Mouse (Mus musculus) spleen, adult 2 months (tissue): ENCODE data around the gene Tsacc.

Experiments used
- CTCF ChIP-seq: fragments of 200-500 bp; IDR thresholded peaks from 2 replicates; pipeline ENCODE4 v1.5.1; 2011; ENCODE audit warnings: mild to moderate bottlenecking, inconsistent platforms; ENCODE audit not compliant: insufficient read depth, insufficient read length, insufficient replicate concordance; ENCODE audit errors: extremely low read depth
- POLR2A ChIP-seq: fragments of 200-500 bp; IDR thresholded peaks from 2 replicates; pipeline ENCODE4 v1.6.1; 2011; ENCODE audit warnings: low read depth, low read length, inconsistent platforms

DNA sequence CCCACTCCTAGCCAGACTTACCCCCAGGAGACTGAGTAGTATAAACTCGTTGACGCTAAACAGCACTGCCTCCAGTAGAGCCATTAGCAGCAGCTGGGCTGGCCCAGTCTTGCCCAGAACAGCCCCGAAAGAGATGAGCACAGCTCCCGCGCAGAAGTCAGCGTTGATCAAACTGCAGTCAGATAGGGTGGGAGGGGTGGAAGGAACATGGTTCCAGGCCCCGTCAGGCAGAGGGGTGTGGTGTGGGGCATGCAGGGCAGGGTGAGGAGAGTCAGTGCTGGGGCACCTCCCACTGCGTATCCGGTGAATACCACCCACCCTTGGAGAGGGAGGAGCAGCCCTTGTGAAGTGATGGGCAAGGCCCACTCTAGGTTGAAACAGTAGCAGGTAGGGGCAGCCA is 49.1 kb downstream of the Tsacc start:
- TF ChIP-seq CTCF (no peak), POLR2A (no peak)
